Mouse (Mus musculus) intestine, embryonic 15.5 days (tissue): ENCODE measurements at regions not wholly inside any gene's neighbourhood (a gene's known extent, or its start where the extent isn't known, plus 50 kb on each side); places are given as distances from the start of the nearest gene placed in this dataset.

Source experiments
- ATAC-seq: fragments of 200-750 bp; cut with Nextera tagmentation; 2 replicates; pipeline ENCODE4 v1.8.0; 2017; ENCODE audit warnings: moderate TSS enrichment, moderate library complexity
- H3K27ac ChIP-seq: fragments of 300-500 bp; sonication (generic); 2 replicates; pipeline ENCODE4 v1.5.1; 2015; ENCODE audit warnings: mild to moderate bottlenecking, inconsistent platforms
- H3K27me3 ChIP-seq: fragments of 300-500 bp; sonication (generic); replicated peaks from 2 replicates; pipeline ENCODE4 v1.6.1; 2015; ENCODE audit warnings: inconsistent platforms
- H3K36me3 ChIP-seq: fragments of 300-500 bp; sonication (generic); 2 replicates; pipeline ENCODE4 v1.6.1; 2015; ENCODE audit warnings: inconsistent platforms
- H3K4me1 ChIP-seq: fragments of 300-500 bp; sonication (generic); replicated peaks from 2 replicates; pipeline ENCODE4 v1.6.1; 2015; ENCODE audit warnings: inconsistent platforms
- H3K4me2 ChIP-seq: fragments of 300-500 bp; sonication (generic); replicated peaks from 2 replicates; pipeline ENCODE4 v1.6.1; 2015; ENCODE audit warnings: mild to moderate bottlenecking, inconsistent platforms
- H3K4me3 ChIP-seq: fragments of 300-500 bp; sonication (generic); replicated peaks from 2 replicates; pipeline ENCODE4 v1.5.1; 2015; ENCODE audit warnings: inconsistent platforms
- H3K9ac ChIP-seq: fragments of 300-500 bp; sonication (generic); 2 replicates; pipeline ENCODE4 v1.6.1; 2015; ENCODE audit warnings: inconsistent platforms
- H3K9me3 ChIP-seq: fragments of 300-500 bp; sonication (generic); 2 replicates; pipeline ENCODE4 v1.6.1; 2016; ENCODE audit warnings: inconsistent platforms
- WGBS: fragments of 180-500 bp; shearing (Covaris S2); methylation state at CpG from one replicate; pipeline ENCODE4 v1.1.7; 2015; 5-methylcytosine and 5-hydroxymethylcytosine counted together

DNA sequence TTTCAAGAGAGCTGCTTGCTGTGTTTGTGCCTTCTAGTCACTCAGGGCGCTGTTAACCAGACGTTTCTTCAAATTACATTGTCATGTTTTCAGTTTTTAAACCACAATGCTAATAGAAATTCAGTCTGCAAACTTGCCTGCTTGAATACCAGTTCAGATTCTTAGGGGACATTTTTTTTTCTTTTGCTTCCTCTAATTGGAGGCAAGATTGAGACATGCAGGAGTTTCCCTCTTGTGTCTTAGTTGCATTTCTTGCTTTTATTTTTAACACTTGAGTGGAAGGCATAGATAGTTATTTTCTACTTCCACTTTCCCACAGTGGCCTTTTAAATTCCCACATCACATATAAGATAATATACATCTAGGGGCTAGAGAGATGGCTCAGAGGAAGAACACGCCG lies 246.8 kb downstream of the Grpr start:
- Histone ChIP-seq H3K36me3 (no peaks in the 10 kb centered on the region), H3K9me3 (no peaks in the 10 kb centered on the region), H3K4me3 (no peak overlapping the region), H3K4me2 (no peak overlapping the region), H3K27me3 (no peaks in the 10 kb centered on the region), H3K9ac (no peak overlapping the region), H3K27ac (no peak overlapping the region), H3K4me1 (no peaks in the 10 kb centered on the region)
- WGBS: 78% methylated on average over 4 of the region's 4 CpGs
- ATAC-seq: no peak

DNA sequence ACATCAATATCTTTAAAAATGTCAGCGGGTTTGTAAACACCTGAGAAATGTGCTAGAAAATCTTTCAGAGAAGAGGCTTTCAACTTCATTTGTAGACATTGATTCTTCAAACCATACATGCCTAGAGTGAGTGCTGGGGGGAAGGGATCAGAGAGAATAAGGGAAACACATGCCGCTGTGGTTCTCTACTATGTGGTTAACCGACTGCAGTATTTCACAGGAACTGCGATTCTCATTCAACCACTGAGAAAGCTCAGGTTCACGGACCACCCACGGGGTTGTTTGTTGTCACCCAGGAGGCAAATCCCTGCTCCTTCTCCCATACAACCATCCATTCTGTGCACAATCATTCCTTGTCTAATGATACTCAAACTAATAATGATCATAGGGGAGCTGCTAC lies 248.4 kb downstream of the Grpr start:
- Histone ChIP-seq H3K36me3 (no peaks in the 10 kb centered on the region), H3K4me1 (no peaks in the 10 kb centered on the region), H3K9me3 (no peaks in the 10 kb centered on the region), H3K4me2 (no peak overlapping the region), H3K27me3 (no peaks in the 10 kb centered on the region), H3K27ac (no peak overlapping the region), H3K4me3 (no peak overlapping the region), H3K9ac (no peak overlapping the region)
- no peak for ATAC-seq
- 85% methylated on average over 6 of the region's 6 CpGs for WGBS

DNA sequence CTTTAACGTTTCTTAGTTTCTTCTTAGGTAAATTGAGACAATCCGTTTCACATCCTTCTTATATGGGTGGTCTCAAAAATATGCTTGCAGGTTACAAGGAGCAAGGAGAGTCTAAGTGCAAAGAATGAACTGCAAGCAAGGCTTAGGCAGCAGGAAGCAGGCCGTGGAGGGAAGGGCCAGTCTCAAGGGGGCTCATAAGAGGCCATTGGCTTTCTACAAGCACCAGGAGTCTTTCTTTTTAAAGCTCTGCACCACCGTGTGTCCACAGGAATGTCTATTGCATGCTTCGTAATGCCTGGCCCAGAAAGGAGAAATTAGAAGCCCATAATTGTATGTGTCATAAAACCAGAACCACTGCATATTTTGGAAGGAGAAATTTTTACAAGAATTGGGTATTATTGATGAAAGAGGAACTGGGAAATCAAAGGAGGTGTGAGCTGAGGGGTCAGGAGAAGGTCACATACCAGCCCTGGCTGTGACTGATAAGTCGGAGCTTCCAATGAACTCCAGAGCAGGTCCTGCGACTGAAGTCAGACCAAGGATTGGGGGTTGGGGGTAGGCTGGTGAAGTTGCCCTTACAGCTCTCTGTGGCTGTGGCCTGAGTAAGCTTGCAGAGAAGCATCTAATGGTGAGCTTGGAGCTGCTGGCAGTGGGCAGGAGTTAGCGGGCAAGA lies 252.4 kb downstream of the Grpr start:
- H3K27me3 ChIP-seq: no peaks in the 10 kb centered on the region
- no peaks in the 10 kb centered on the region for H3K36me3 ChIP-seq
- no peaks in the 10 kb centered on the region for H3K4me1 ChIP-seq
- 54% methylated on average over 8 of the region's 8 CpGs for WGBS
- no peak for ATAC-seq
- H3K4me2 ChIP-seq: no peak overlapping the region
- no peak overlapping the region for H3K27ac ChIP-seq
- no peaks in the 10 kb centered on the region for H3K9me3 ChIP-seq
- no peak overlapping the region for H3K4me3 ChIP-seq
- H3K9ac ChIP-seq: no peak overlapping the region

DNA sequence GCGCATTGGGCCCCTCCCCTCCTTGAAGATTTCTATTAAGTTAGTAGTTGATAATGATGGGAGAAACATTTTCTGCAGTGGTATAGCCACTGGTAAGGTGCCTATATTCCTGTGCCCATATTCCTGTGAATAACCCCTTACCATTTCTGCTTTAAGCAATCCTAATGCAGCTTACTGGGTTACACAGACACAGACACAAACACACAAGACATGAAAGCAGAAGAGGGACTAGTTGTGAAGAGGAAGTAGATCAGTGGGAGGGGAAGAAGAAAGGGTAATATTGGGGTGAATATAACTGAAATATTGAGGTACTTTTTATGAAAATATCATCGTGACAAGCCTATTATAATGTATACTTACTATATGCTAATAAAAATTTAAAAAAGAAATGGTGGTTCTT lies 288.2 kb downstream of the Grpr start:
- ATAC-seq: no peak
- H3K4me2 ChIP-seq: no peak overlapping the region
- H3K9ac ChIP-seq: no peak overlapping the region
- no peaks in the 10 kb centered on the region for H3K9me3 ChIP-seq
- H3K36me3 ChIP-seq: no peaks in the 10 kb centered on the region
- WGBS: 82% methylated on average over 2 of the region's 2 CpGs
- H3K4me3 ChIP-seq: no peak overlapping the region
- H3K4me1 ChIP-seq: no peaks in the 10 kb centered on the region
- H3K27ac ChIP-seq: no peak overlapping the region
- H3K27me3 ChIP-seq: no peaks in the 10 kb centered on the region

DNA sequence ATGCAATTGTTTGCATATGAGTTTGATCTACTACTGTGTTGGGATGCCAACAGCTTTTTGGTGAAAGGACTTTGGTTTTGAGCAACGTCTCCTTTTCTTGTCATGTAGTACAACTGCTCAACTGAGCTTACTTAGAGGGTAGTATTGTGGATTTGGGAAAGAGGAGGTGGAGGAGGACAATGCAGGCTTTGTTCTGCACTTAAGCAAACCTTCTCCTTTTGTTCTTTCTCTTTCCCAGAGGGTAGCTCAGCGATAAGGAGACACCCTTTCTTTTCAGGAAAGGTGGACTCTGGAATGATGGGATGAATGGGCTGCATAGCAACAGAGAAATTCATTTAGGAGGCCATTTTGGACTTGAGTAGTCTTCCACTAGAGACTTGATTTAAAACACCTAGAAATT lies 288.6 kb upstream of the S100g start:
- 41% methylated on average over 2 of the region's 2 CpGs for WGBS
- Histone ChIP-seq H3K9me3 (no peaks in the 10 kb centered on the region), H3K9ac (no peak overlapping the region), H3K4me3 (no peak overlapping the region), H3K27ac (no peak overlapping the region), H3K27me3 (no peaks in the 10 kb centered on the region), H3K36me3 (no peaks in the 10 kb centered on the region), H3K4me1 (no peaks in the 10 kb centered on the region), H3K4me2 (no peak overlapping the region)
- no peak for ATAC-seq

DNA sequence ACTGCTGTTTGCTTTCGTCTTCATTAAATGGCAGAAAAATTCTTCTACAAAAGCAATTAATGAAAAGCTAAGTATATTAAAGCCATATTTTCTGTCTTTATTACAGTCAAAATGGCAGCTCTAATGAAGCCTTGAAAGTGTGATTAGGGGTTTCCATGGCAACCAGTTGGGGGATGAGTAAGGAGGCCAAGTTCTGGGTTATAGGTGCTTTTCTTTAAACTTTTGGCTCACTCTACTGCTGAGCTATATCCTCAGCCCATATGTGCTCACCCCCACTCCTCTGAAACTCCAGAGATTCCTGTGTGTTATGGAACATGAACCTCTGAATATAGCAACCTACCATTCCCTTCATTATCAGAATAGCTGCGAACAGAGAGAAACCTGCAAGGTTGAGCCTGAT lies 240.9 kb upstream of the S100g start:
- no peak for ATAC-seq
- WGBS: 96% methylated on average over 2 of the region's 2 CpGs

DNA sequence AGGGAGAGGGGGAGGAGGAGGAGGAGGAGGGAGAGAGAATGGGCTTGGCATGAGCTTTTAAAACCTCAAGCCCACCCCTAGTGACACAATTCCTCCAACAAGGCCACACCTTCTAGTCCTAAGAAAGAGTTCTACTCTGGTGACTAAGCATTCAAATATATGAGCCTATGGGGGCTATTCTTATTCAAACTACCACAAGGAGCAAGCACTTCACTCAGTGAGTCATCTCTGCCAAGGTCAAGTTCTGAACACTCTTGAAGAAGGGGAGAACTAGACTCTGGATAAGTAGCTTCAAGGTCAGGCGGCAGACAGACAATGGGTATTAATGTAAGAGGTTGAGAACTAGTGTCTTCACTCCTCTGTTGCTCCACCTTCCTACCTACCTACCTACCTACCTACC lies 239.0 kb upstream of the S100g start:
- ATAC-seq: no peak
- WGBS: 94% methylated on average over 1 of the region's 1 CpGs
- no peak overlapping the region for H3K9ac ChIP-seq

More for the DNA sequence above, 240.9 kb upstream of the S100g start:
- Histone ChIP-seq H3K4me2 (no peak overlapping the region), H3K27ac (no peak overlapping the region), H3K27me3 (no peaks in the 10 kb centered on the region), H3K4me1 (no peaks in the 10 kb centered on the region), H3K9ac (no peak overlapping the region), H3K9me3 (no peaks in the 10 kb centered on the region), H3K4me3 (no peak overlapping the region), H3K36me3 (no peaks in the 10 kb centered on the region)

DNA sequence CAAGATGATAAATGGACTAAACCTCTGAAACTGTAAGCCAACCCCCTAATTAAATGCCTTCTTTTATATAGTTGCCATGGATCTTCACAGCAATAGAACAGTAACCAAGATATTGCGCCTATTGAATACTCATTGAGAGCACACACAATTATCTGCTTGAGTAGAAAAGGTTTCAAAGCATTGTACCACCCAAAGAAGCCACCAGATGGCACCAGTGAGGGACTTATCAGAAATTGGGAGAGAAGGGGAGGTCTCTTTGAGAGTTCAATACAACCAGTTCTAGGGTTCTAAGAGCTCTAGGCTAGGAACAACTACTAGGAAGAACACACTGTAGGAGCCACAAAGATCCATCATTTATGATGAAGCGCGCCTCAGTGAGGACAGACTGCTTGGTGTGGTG lies 217.2 kb upstream of the S100g start:
- Histone ChIP-seq H3K4me1 (no peaks in the 10 kb centered on the region), H3K27ac (no peak overlapping the region), H3K4me3 (no peak overlapping the region), H3K9me3 (no peaks in the 10 kb centered on the region), H3K4me2 (no peak overlapping the region), H3K36me3 (no peaks in the 10 kb centered on the region), H3K9ac (no peak overlapping the region), H3K27me3 (no peaks in the 10 kb centered on the region)
- ATAC-seq: no peak
- 96% methylated on average over 3 of the region's 3 CpGs for WGBS

More for the DNA sequence above, 239.0 kb upstream of the S100g start:
- no peaks in the 10 kb centered on the region for H3K27me3 ChIP-seq
- H3K9me3 ChIP-seq: no peaks in the 10 kb centered on the region
- no peaks in the 10 kb centered on the region for H3K36me3 ChIP-seq
- H3K27ac ChIP-seq: no peak overlapping the region
- H3K4me1 ChIP-seq: no peaks in the 10 kb centered on the region
- H3K4me2 ChIP-seq: no peak overlapping the region
- H3K4me3 ChIP-seq: no peak overlapping the region

DNA sequence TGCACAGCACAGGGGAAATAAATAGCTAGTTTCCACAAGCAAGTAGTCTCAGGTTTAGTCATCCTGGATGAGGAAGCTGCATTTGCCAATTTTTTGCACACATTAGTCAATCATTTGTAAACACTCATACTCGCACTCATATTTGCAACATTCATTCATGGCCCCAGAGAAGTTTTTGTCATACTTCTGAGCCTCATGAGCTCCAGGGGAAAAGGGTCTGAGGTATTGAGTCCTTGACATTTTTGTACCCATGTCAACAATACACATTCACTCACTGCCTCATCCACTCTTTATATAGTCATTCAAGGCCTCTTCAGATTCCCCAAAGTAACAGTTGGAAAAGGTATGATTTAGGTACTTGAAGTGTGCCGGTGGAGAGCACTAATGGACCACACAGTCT lies 200.4 kb upstream of the S100g start:
- Histone ChIP-seq H3K36me3 (no peaks in the 10 kb centered on the region), H3K27me3 (no peaks in the 10 kb centered on the region), H3K27ac (no peak overlapping the region), H3K4me1 (no peaks in the 10 kb centered on the region), H3K9me3 (no peaks in the 10 kb centered on the region), H3K4me3 (no peak overlapping the region), H3K9ac (no peak overlapping the region), H3K4me2 (no peak overlapping the region)
- ATAC-seq: no peak
- 91% methylated on average over 2 of the region's 2 CpGs for WGBS

DNA sequence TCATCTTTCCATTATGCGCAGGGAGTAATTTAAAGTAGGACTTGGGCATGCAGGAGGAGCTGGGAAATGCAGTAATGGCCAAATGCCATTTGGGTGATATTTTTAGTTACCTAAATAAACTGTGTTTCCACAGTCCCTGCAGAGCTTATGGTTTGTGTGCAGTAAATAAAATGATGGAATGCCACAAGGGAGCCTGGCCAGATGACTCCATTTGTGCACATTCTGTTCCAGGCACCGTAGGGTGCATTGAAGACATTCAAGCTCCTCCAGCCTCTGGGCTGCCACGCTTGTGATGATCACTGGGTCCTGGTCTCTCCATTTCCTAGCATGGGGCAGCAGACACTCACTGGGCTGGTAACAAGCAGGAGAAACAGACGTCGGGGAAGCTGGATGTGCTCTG lies 190.9 kb upstream of the S100g start:
- no peak overlapping the region for H3K4me2 ChIP-seq
- no peaks in the 10 kb centered on the region for H3K9me3 ChIP-seq
- no peak overlapping the region for H3K27ac ChIP-seq
- no peaks in the 10 kb centered on the region for H3K27me3 ChIP-seq
- H3K36me3 ChIP-seq: no peaks in the 10 kb centered on the region
- H3K4me1 ChIP-seq: no peaks in the 10 kb centered on the region
- H3K9ac ChIP-seq: no peak overlapping the region
- no peak for ATAC-seq
- WGBS: 71% methylated on average over 5 of the region's 5 CpGs
- no peak overlapping the region for H3K4me3 ChIP-seq

DNA sequence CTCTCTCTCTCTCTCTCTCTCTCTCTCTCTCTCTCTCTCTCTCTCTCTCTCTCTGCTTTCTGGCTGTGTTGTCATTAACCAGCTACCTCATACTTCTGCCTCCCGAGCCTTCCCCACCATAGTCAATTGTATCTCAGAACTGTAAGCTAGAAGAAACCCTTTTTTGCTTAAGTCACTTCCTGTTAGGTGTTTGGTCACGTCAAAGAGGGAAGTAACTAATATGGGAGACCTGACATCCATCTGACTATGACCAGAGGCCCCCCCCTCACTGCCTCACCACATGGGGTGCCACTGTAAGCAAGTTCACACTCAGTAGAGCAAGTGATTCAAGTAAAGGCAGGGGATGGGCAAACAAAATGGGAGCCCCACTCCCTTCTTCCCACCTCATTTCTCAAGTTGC lies 187.6 kb upstream of the S100g start:
- Histone ChIP-seq H3K9ac (no peak overlapping the region), H3K36me3 (no peaks in the 10 kb centered on the region), H3K9me3 (no peaks in the 10 kb centered on the region), H3K4me1 (no peaks in the 10 kb centered on the region), H3K27ac (no peak overlapping the region), H3K4me2 (no peak overlapping the region), H3K27me3 (no peaks in the 10 kb centered on the region), H3K4me3 (no peak overlapping the region)
- ATAC-seq: no peak
- WGBS: 63% methylated on average over 2 of the region's 2 CpGs

DNA sequence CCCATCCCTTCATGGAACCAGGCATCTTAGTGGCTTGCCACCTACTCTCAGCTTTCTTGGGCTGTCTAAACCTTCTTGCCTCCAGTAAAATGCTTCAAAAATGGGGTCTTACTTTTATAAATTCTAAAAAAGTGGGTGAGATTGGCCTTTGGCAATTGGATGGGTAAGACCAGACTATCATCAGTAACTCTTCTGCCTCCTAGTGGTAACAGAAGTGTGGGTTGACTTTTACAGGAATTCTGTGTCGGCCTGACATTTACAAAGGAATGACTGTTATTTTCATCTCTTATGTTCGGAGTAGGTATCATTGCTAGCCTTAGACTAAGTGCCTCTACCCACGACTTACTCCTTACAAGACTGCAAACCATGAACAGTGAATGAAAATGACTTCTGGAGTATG lies 180.1 kb upstream of the S100g start:
- no peak overlapping the region for H3K4me3 ChIP-seq
- H3K36me3 ChIP-seq: no peaks in the 10 kb centered on the region
- WGBS: 63% methylated on average over 3 of the region's 3 CpGs
- no peaks in the 10 kb centered on the region for H3K4me1 ChIP-seq
- H3K4me2 ChIP-seq: no peak overlapping the region
- no peak for ATAC-seq
- no peak overlapping the region for H3K9ac ChIP-seq
- H3K27me3 ChIP-seq: no peaks in the 10 kb centered on the region
- H3K27ac ChIP-seq: no peak overlapping the region
- H3K9me3 ChIP-seq: no peaks in the 10 kb centered on the region

DNA sequence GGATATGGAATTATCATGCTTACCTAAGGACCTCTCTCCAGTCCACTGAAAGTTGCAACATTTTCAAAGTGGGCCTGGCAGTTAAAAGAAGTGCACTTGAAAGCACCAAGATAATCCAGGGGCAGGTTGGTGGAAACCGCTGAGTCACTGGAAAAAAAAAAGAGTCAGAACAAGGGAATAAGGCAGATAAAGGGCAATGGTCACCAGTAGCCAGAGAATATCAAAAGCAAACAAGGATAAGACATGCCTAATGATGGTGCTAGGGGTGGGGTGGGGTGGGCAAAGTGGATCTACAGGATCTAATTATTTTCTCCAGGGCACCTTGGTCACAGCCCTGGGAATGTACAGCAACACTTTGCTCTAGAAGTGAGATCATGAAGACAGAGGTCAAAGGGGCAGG lies 175.1 kb upstream of the S100g start:
- Histone ChIP-seq H3K36me3 (no peaks in the 10 kb centered on the region), H3K4me2 (no peak overlapping the region), H3K9me3 (no peaks in the 10 kb centered on the region), H3K4me1 (no peaks in the 10 kb centered on the region), H3K27ac (no peak overlapping the region), H3K4me3 (no peak overlapping the region), H3K9ac (no peak overlapping the region), H3K27me3 (0 out of 2 replicates have a peak, but pooled peaks cover 2% of the 10 kb centered on the region)
- WGBS: 60% methylated on average over 1 of the region's 1 CpGs
- peak; percentile 51 for ATAC-seq
